Mouse (Mus musculus) neural tube, embryonic 14.5 days (tissue): ENCODE measurements around the gene Phldb3. TPM values are rescaled to one million over a fixed set of nuclear protein-coding genes. Genes with fewer than 3 reads are reported as not detected.

Experiments
- ATAC-seq: fragments of 200-750 bp; cut with Nextera tagmentation; 2 replicates; pipeline ENCODE4 v1.8.0; 2017; ENCODE audit warnings: low read depth, mild to moderate bottlenecking, moderate TSS enrichment, moderate library complexity
- H3K27ac ChIP-seq: fragments of 300-500 bp; sonication (generic); 2 replicates; pipeline ENCODE4 v1.5.1; 2014; ENCODE audit warnings: low read depth, mild to moderate bottlenecking, control low read depth, low read length, moderate library complexity, mixed read lengths
- H3K27me3 ChIP-seq: fragments of 300-500 bp; sonication (generic); 2 replicates; pipeline ENCODE4 v1.6.1; 2014; ENCODE audit warnings: low read length; ENCODE audit not compliant: control insufficient read depth, insufficient read depth
- H3K36me3 ChIP-seq: fragments of 300-500 bp; sonication (generic); 2 replicates; pipeline ENCODE4 v1.6.1; 2014; ENCODE audit warnings: low read length, mixed read lengths; ENCODE audit not compliant: control insufficient read depth, insufficient read depth
- H3K4me1 ChIP-seq: fragments of 300-500 bp; sonication (generic); 2 replicates; pipeline ENCODE4 v1.6.1; 2014; ENCODE audit warnings: low read length; ENCODE audit not compliant: control insufficient read depth, insufficient read depth
- H3K4me2 ChIP-seq: fragments of 300-500 bp; sonication (generic); 2 replicates; pipeline ENCODE4 v1.6.1; 2014; ENCODE audit warnings: mild to moderate bottlenecking, low read depth, low read length, control low read depth
- H3K4me3 ChIP-seq: fragments of 300-500 bp; sonication (generic); 2 replicates; pipeline ENCODE4 v1.5.1; 2014; ENCODE audit warnings: low read depth, low read length, control low read depth, mixed read lengths
- H3K9ac ChIP-seq: fragments of 300-500 bp; sonication (generic); replicated peaks from 2 replicates; pipeline ENCODE4 v1.6.1; 2014; ENCODE audit warnings: low read depth, mild to moderate bottlenecking, control low read depth, low read length, mixed read lengths
- H3K9me3 ChIP-seq: fragments of 300-500 bp; sonication (generic); 2 replicates; pipeline ENCODE4 v1.6.1; 2016; ENCODE audit warnings: low read length; ENCODE audit not compliant: control insufficient read depth
- WGBS: fragments of 180-500 bp; shearing (Covaris S2); extraction: QIAGEN DNeasy Blood & Tissue Kit; methylation state at CpG from one replicate; pipeline ENCODE4 v1.1.7; 2014; 5-methylcytosine and 5-hydroxymethylcytosine counted together
- polyA plus RNA-seq: library from polyadenylated mRNA; unstranded; fragments of >200 nt; fragmentation: Nextera tagmentation; extraction: Ambion mirVana; gene quantifications from 2 replicates; pipeline ENCODE4 v1.2.1, GENCODE M21; 2014

The Phldb3 gene
- polyA plus RNA-seq, 1 experiment from 2014 or later, result not detected

- 51% methylated on average over 5 of the region's 5 CpGs for WGBS
- no peak for ATAC-seq
- H3K9me3 ChIP-seq, result no peaks in the 10 kb centered on the region
Measured at GRCm38 (mm10) chr7:24572455-24572854, 38.1 kb upstream of the Phldb3 start.

DNA sequence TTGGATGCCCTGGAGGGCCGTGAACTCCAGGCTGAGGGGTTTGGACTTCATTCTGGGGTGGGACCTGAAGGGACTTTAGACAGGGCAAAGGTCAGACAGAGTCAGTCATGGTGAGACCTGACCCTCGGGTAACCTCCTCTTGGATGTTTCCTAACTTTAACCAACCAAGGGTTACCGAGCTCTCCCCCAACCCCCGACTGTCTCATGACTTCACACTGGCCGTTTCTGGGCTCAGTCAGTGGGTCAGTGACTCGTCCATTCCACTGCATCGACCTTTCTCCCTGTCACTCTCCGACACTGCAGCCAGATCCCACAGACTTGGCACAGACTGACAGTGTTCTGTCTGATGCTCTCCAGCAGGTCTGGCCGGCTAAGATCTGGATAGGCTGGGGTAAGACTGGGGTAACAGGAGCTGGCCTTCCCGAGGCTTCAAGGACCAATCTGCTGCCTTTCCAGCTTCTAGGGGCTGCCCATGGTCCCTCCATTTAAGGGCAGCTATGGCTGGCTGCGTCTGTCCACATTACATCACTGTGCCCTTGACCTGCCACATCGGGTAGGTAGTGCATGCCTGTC lies 36.3 kb upstream of the Phldb3 start:
- Histone ChIP-seq H3K4me2 (no peak overlapping the region), H3K9ac (no peak overlapping the region), H3K4me3 (no peak overlapping the region), H3K27ac (no peak overlapping the region), H3K9me3 (no peaks in the 10 kb centered on the region), H3K27me3 (no peaks in the 10 kb centered on the region), H3K36me3 (no peaks in the 10 kb centered on the region), H3K4me1 (no peaks in the 10 kb centered on the region)
- no peak for ATAC-seq
- WGBS, result 64% methylated on average over 12 of the region's 12 CpGs

More at GRCm38 (mm10) chr7:24572455-24572854, 38.1 kb upstream of the Phldb3 start:
- Histone ChIP-seq H3K4me3 (no peak overlapping the region), H3K4me1 (no peaks in the 10 kb centered on the region), H3K27ac (no peak overlapping the region), H3K4me2 (no peak overlapping the region), H3K27me3 (no peaks in the 10 kb centered on the region), H3K9ac (no peak overlapping the region), H3K36me3 (peaks cover 4% of the 10 kb centered on the region; the same call in 1 of the 2 replicates)

GRCm38 (mm10) chr7:24577811-24578210 lies 32.8 kb upstream of the Phldb3 start:
- ATAC-seq, result no peak
- H3K4me3 ChIP-seq, result no peak overlapping the region
- H3K9me3 ChIP-seq, result no peaks in the 10 kb centered on the region
- no peak overlapping the region for H3K27ac ChIP-seq
- no peak overlapping the region for H3K4me2 ChIP-seq
- H3K4me1 ChIP-seq, result no peaks in the 10 kb centered on the region
- WGBS, result 95% methylated on average over 10 of the region's 10 CpGs
- no peaks in the 10 kb centered on the region for H3K27me3 ChIP-seq
- no peaks in the 10 kb centered on the region for H3K36me3 ChIP-seq
- H3K9ac ChIP-seq, result no peak overlapping the region

DNA sequence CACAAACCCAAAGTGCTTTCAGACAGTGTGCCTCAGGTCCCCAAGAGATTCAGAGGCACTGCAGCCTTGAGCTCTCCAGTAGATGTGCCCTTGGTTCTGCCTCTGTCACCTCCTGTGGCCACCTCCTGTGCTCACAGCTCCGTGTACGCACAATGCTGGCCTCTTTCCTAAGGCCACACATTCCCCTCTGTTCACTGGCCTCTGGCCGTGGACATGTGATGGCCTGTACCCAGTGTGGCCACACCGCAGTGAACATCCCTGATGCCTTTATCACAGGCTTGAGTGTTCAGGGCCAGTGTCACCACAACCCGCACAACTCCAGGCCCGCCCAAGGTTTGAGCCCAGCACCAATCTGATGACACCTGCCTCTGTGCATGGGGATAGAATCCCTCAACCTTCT lies 25.7 kb upstream of the Phldb3 start:
- Histone ChIP-seq H3K9ac (no peak overlapping the region), H3K4me1 (no peaks in the 10 kb centered on the region), H3K4me2 (no peak overlapping the region), H3K36me3 (no peaks in the 10 kb centered on the region), H3K27me3 (peaks cover 17% of the 10 kb centered on the region), H3K4me3 (no peak overlapping the region), H3K27ac (no peak overlapping the region), H3K9me3 (no peaks in the 10 kb centered on the region)
- WGBS, result 91% methylated on average over 6 of the region's 6 CpGs
- no peak for ATAC-seq

GRCm38 (mm10) chr7:24585995-24586394 lies 24.6 kb upstream of the Phldb3 start:
- Histone ChIP-seq H3K9ac (no peak overlapping the region), H3K27ac (no peak overlapping the region), H3K27me3 (peaks cover 17% of the 10 kb centered on the region), H3K9me3 (no peaks in the 10 kb centered on the region), H3K4me3 (no peak overlapping the region), H3K4me2 (no peak overlapping the region), H3K4me1 (no peaks in the 10 kb centered on the region), H3K36me3 (no peaks in the 10 kb centered on the region)
- ATAC-seq, result peak; percentile 19; the same call in 1 of the 2 replicates
- WGBS, result 46% methylated on average over 16 of the region's 16 CpGs

DNA sequence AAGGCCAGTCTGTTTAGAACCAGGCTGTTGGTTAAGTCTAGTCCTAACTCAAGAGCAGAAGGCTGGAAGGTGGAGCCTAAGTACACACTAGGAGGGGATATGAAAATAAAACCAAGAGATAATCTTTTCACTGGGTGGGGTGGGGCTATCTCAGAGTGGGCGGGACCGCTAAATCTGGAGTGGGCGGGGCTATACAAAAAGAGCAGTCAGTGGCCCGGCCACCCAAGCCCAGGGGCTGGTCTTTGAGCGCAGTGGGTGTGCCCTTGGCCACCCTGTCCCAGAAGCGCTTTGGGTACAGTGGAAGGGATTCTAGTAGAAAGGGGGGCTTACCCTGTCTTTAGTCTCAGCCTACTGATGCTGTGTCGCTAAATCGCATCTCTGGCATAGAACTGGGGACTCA lies 23.7 kb upstream of the Phldb3 start:
- H3K27ac ChIP-seq, result no peak overlapping the region
- H3K27me3 ChIP-seq, result peaks cover 17% of the 10 kb centered on the region
- H3K9me3 ChIP-seq, result no peaks in the 10 kb centered on the region
- no peaks in the 10 kb centered on the region for H3K4me1 ChIP-seq
- H3K9ac ChIP-seq, result peak overlapping the region; percentile 71
- peak overlapping the region; percentile 51 for H3K4me3 ChIP-seq
- 8% methylated on average over 8 of the region's 8 CpGs for WGBS
- no peaks in the 10 kb centered on the region for H3K36me3 ChIP-seq
- ATAC-seq, result peak; percentile 60
- H3K4me2 ChIP-seq, result peak overlapping the region; percentile 68

DNA sequence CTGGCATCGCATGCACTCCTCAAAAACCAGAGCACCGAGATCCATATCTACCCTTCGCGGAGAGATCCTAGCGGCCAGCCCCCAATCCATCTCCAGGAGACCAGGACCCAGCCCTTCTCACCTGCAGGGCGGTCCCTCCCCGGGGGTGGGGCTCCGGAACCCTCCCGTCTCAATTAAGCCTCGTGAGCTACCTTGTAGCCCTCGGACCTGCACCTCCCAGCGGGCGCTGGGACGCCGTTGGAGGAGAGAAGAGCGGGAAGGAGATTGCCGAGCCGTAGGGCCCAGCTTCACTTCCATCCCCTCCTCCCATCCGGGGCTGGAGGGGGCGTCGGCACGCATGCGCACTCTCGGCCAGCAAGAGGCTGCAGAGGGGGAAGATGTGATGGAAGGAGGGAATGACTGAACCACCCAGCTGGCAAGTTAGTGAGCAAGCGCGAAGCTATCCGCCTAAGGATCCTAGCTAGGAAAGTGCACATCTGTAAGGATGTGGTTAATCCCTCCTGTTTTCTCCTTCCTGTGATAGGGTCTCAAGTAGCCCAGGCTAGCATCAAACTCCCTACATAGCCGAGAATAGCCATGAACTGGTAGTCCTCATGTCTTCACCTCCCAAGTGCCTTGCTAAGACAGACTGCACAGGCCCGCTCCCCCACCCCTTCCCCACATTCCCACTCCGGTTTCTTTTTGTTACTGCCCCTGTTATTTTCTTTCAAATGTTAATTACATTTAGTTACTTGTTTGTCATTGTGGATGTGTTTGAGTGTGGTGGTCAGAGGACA lies 23.0 kb upstream of the Phldb3 start, which contains the start of the genes Ethe1 and Zfp575:
TSS of gene Ethe1 (plus strand) at position 214 of the 776 bp plus-strand sequence.
TSS of gene Zfp575 (minus strand) at position 312 of the 776 bp plus-strand sequence.
- no peaks in the 10 kb centered on the region for H3K36me3 ChIP-seq
- peaks cover 17% of the 10 kb centered on the region for H3K27me3 ChIP-seq
- H3K4me1 ChIP-seq, result no peaks in the 10 kb centered on the region
- 6% methylated on average over 30 of the region's 30 CpGs for WGBS
- H3K9ac ChIP-seq, result peak within 1 kb of the TSS; percentile 71
- peak; percentile 67 for ATAC-seq
- peak within 1 kb of the TSS; percentile 51 for H3K4me3 ChIP-seq
- no peak within 1 kb of the TSS for H3K27ac ChIP-seq
- no peaks in the 10 kb centered on the region for H3K9me3 ChIP-seq
- H3K4me2 ChIP-seq, result peak within 1 kb of the TSS; percentile 68

DNA sequence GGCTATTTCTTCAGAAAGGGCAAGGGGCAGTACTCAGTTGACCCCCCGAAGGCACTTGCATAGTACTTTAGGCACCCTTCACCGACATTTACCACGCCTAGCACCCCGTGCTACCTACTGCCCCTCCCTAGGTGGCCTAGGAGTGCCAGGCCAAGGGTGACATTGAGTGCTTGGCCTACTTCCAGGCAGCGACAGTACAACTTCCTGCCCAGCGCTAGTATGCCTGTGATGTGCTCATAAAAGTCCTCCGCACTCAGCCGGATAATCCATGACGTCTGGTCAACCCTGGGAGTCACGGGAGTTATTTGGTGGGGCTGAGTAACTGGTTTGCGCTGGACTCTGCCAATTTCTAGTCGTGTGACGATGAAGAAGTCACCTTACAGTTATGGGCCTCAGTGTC lies 22.2 kb upstream of the Phldb3 start:
- no peak overlapping the region for H3K4me3 ChIP-seq
- peaks cover under 1% of the 10 kb centered on the region; the same call in 1 of the 2 replicates for H3K4me1 ChIP-seq
- H3K9me3 ChIP-seq, result no peaks in the 10 kb centered on the region
- H3K36me3 ChIP-seq, result no peaks in the 10 kb centered on the region
- no peak overlapping the region for H3K9ac ChIP-seq
- ATAC-seq, result no peak
- no peak overlapping the region for H3K4me2 ChIP-seq
- H3K27ac ChIP-seq, result no peak overlapping the region
- H3K27me3 ChIP-seq, result peaks cover 17% of the 10 kb centered on the region
- 85% methylated on average over 13 of the region's 13 CpGs for WGBS

- H3K27me3 ChIP-seq, result 0 out of 2 replicates have a peak, but pooled peaks cover 2% of the 10 kb centered on the region
- 69% methylated on average over 5 of the region's 5 CpGs for WGBS
- no peak overlapping the region for H3K9ac ChIP-seq
- no peak overlapping the region for H3K4me2 ChIP-seq
- no peak for ATAC-seq
- H3K4me3 ChIP-seq, result no peak overlapping the region
- H3K9me3 ChIP-seq, result no peaks in the 10 kb centered on the region
- peaks cover 3% of the 10 kb centered on the region; the same call in 1 of the 2 replicates for H3K4me1 ChIP-seq
- H3K36me3 ChIP-seq, result no peaks in the 10 kb centered on the region
- no peak overlapping the region for H3K27ac ChIP-seq
Measured at GRCm38 (mm10) chr7:24591735-24592134, 18.8 kb upstream of the Phldb3 start.
